In the genomic region with DNA sequence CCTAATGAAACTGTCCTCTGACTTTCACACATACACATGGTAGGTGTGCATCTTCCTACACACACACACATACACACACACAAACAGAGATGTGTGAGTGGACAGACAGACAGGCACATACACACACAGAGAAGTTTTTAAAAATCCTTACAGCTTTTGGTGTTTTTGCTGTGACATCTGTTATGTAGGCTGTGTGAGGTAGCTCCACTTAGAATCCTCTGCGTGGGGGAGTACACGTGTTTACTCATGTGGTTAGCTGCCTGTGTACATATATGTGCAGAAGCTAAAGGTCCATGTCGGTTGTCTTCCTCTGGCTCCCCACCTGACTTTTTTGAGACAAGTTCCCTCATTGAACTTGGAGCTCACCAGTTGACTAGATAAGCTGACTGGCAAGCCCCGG, we compare ENCODE assay signal across 19 mouse cellular contexts.
"Had no signal": no experiment of that assay in that cellular context is flagged by ENCODE, and none has a peak within 500 bp of the region (broad histone marks: within the 10 kb centered on the region; RNA-seq: fewer than 3 reads in every experiment).

No protein-coding gene starts in this region.

- ATAC-seq: liver, embryonic 12.5 days had no signal

- H3K9me3 ChIP-seq: kidney, embryonic 15.5 days; limb, embryonic 13.5 days; liver, embryonic 12.5 days; liver, embryonic 15.5 days; lung, embryonic 15.5 days; megakaryocyte, embryonic 14.5 days; midbrain, embryonic 10.5 days had no signal

- H3K36me3 ChIP-seq: limb, embryonic 13.5 days; liver, embryonic 12.5 days; liver, embryonic 15.5 days; lung, embryonic 15.5 days had no signal

- H3K4me3 ChIP-seq: kidney, embryonic 15.5 days; limb, embryonic 13.5 days; liver, embryonic 12.5 days; liver, embryonic 15.5 days; lung, embryonic 15.5 days; megakaryocyte, embryonic 14.5 days; midbrain, embryonic 10.5 days had no signal

- H3K4me2 ChIP-seq: kidney, embryonic 15.5 days; limb, embryonic 13.5 days; liver, embryonic 12.5 days; liver, embryonic 15.5 days; lung, embryonic 15.5 days had no signal

- H3K27me3 ChIP-seq: kidney, embryonic 15.5 days; limb, embryonic 13.5 days; liver, embryonic 12.5 days; liver, embryonic 15.5 days; lung, embryonic 15.5 days had no signal

- DNase-seq: kidney, adult 11 months; kidney, adult 8-10 months; kidney, postnatal 10 days; kidney, postnatal 36 days; layer of hippocampus, adult 9-11 months; left cerebral cortex, postnatal 4 days; liver; lung, adult 18-20 months; lung, postnatal 10 days; lung, postnatal 36 days; midbrain, embryonic 14.5 days; thymus, postnatal 36 days had no signal

- H3K4me1 ChIP-seq: kidney, embryonic 15.5 days; liver, embryonic 12.5 days; liver, embryonic 15.5 days; lung, embryonic 15.5 days; megakaryocyte, embryonic 14.5 days had no signal

- H3K9ac ChIP-seq: kidney, embryonic 15.5 days; limb, embryonic 13.5 days; liver, embryonic 12.5 days; liver, embryonic 15.5 days; lung, embryonic 15.5 days had no signal

- H3K27ac ChIP-seq: kidney, embryonic 15.5 days; limb, embryonic 13.5 days; liver, embryonic 12.5 days; liver, embryonic 15.5 days; lung, embryonic 15.5 days had no signal
